Comparison of ENCODE assay signal across 19 mouse cellular contexts in the genomic region with DNA sequence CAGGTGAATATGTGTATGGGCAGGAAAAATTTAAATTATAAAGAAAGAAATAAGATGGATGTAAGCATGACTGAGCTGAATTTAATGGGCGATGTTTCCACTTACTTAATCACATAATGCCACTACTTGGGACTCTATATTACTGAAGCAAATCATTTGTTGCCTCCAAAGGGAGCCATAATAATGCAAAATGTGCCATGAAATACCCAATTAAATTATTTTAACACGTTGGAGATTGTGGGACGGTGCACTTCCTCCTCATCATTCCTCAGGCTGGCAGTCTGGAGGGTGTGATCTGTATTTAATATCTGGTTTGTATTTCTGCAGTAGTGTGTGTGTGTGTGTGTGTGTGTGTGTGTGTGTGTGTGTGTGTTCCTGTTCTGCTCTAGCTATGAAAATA.
DNase-seq lines count a peak whose midpoint lies in the region; ATAC-seq lines count a peak whose summit lies in the region.
"Had no signal": no experiment of that assay in that cellular context is flagged by ENCODE, and none has a peak within 500 bp of the region (broad histone marks: within the 10 kb centered on the region; RNA-seq: fewer than 3 reads in every experiment).

No protein-coding gene starts in this region.

- no peak overlapping the region for H3K27ac ChIP-seq in hindbrain, embryonic 15.5 days (replicated peaks)
- H3K27ac ChIP-seq in hindbrain, embryonic 10.5 days, result no peak overlapping the region
- 0 out of 2 replicates have a peak overlapping the region, but pooled peaks have one; percentile 13 for H3K27ac ChIP-seq in neural tube, embryonic 13.5 days (replicated peaks)
- H3K27ac ChIP-seq in neural tube, embryonic 14.5 days (ENCODE audit: low read depth, low read length), result no peak overlapping the region
- H3K27ac ChIP-seq: embryonic facial prominence, embryonic 10.5 days; embryonic facial prominence, embryonic 12.5 days; forebrain, embryonic 13.5 days; forebrain, embryonic 15.5 days had no signal

- no peak overlapping the region for H3K9ac ChIP-seq in hindbrain, embryonic 15.5 days
- H3K9ac ChIP-seq in neural tube, embryonic 13.5 days, result no peak overlapping the region
- no peak overlapping the region for H3K9ac ChIP-seq in neural tube, embryonic 14.5 days (replicated peaks; ENCODE audit: low read depth, low read length)
- H3K9ac ChIP-seq: embryonic facial prominence, embryonic 12.5 days; forebrain, embryonic 13.5 days; forebrain, embryonic 15.5 days had no signal

- H3K4me1 ChIP-seq in hindbrain, embryonic 15.5 days (replicated peaks), result no peaks in the 10 kb centered on the region
- no peaks in the 10 kb centered on the region for H3K4me1 ChIP-seq in hindbrain, embryonic 10.5 days (replicated peaks)
- H3K4me1 ChIP-seq in neural tube, embryonic 13.5 days (replicated peaks), result 0 out of 2 replicates have a peak, but pooled peaks cover 16% of the 10 kb centered on the region
- no peaks in the 10 kb centered on the region for H3K4me1 ChIP-seq in neural tube, embryonic 14.5 days (ENCODE audit: control insufficient read depth, insufficient read depth, low read length)
- H3K4me1 ChIP-seq: embryonic facial prominence, embryonic 10.5 days; embryonic facial prominence, embryonic 12.5 days; forebrain, embryonic 13.5 days; forebrain, embryonic 15.5 days had no signal

- DNase-seq in hindbrain, embryonic 10.5 days (ENCODE audit: low spot score), result no peak
- DNase-seq in neural tube, embryonic 10.5 days (ENCODE audit: extremely low spot score, low spot score), result no peak
- DNase-seq in right cerebral cortex, postnatal 25 days, result no peak
- DNase-seq in thymus, adult 18-20 months, result no peak
- DNase-seq: adrenal gland, adult 2 months; adrenal gland, postnatal 10 days; adrenal gland, postnatal 25 days; cerebellum, adult 11-12 months; cerebellum, adult 2 months; cerebellum, adult 9-10 months; cerebellum, postnatal 10 days; cerebellum, postnatal 25 days had no signal

- ATAC-seq in hindbrain, embryonic 15.5 days (ENCODE audit: low FRiP score, low read depth), result peak; percentile 54; the same call in 1 of the 2 replicates
- peak; percentile 86 for ATAC-seq in neural tube, embryonic 13.5 days (ENCODE audit: low read depth)
- ATAC-seq in neural tube, embryonic 14.5 days (ENCODE audit: low read depth), result peak; percentile 76; the same call in 1 of the 2 replicates
- ATAC-seq: forebrain, embryonic 13.5 days; forebrain, embryonic 15.5 days had no signal

- H3K36me3 ChIP-seq in hindbrain, embryonic 15.5 days, result no peaks in the 10 kb centered on the region
- no peaks in the 10 kb centered on the region for H3K36me3 ChIP-seq in hindbrain, embryonic 10.5 days
- no peaks in the 10 kb centered on the region for H3K36me3 ChIP-seq in neural tube, embryonic 13.5 days
- H3K36me3 ChIP-seq in neural tube, embryonic 14.5 days (ENCODE audit: control insufficient read depth, insufficient read depth, low read length), result no peaks in the 10 kb centered on the region
- H3K36me3 ChIP-seq: embryonic facial prominence, embryonic 10.5 days; embryonic facial prominence, embryonic 12.5 days; forebrain, embryonic 15.5 days had no signal

- 34% methylated on average over 3 of the region's 3 CpGs for WGBS in hindbrain, embryonic 15.5 days
- 82% methylated on average over 3 of the region's 3 CpGs for WGBS in hindbrain, embryonic 10.5 days
- 38% methylated on average over 3 of the region's 3 CpGs for WGBS in neural tube, embryonic 13.5 days
- WGBS in neural tube, embryonic 14.5 days, result 29% methylated on average over 3 of the region's 3 CpGs

- no peaks in the 10 kb centered on the region for H3K9me3 ChIP-seq in hindbrain, embryonic 15.5 days
- H3K9me3 ChIP-seq in hindbrain, embryonic 10.5 days, result no peaks in the 10 kb centered on the region
- H3K9me3 ChIP-seq in neural tube, embryonic 13.5 days, result 0 out of 2 replicates have a peak, but pooled peaks cover 3% of the 10 kb centered on the region
- no peaks in the 10 kb centered on the region for H3K9me3 ChIP-seq in neural tube, embryonic 14.5 days (ENCODE audit: control insufficient read depth, low read length)
- H3K9me3 ChIP-seq: embryonic facial prominence, embryonic 10.5 days; embryonic facial prominence, embryonic 12.5 days; forebrain, embryonic 13.5 days; forebrain, embryonic 15.5 days had no signal

- H3K4me3 ChIP-seq in hindbrain, embryonic 15.5 days, result no peak overlapping the region
- H3K4me3 ChIP-seq in hindbrain, embryonic 10.5 days, result no peak overlapping the region
- no peak overlapping the region for H3K4me3 ChIP-seq in neural tube, embryonic 13.5 days
- no peak overlapping the region for H3K4me3 ChIP-seq in neural tube, embryonic 14.5 days (ENCODE audit: low read depth, low read length)
- H3K4me3 ChIP-seq: embryonic facial prominence, embryonic 10.5 days; embryonic facial prominence, embryonic 12.5 days; forebrain, embryonic 13.5 days; forebrain, embryonic 15.5 days had no signal

- no peak overlapping the region for H3K4me2 ChIP-seq in hindbrain, embryonic 15.5 days
- no peak overlapping the region for H3K4me2 ChIP-seq in neural tube, embryonic 13.5 days
- H3K4me2 ChIP-seq in neural tube, embryonic 14.5 days (ENCODE audit: low read depth, low read length), result no peak overlapping the region
- H3K4me2 ChIP-seq: embryonic facial prominence, embryonic 12.5 days; forebrain, embryonic 13.5 days; forebrain, embryonic 15.5 days had no signal

- H3K27me3 ChIP-seq in hindbrain, embryonic 15.5 days, result no peaks in the 10 kb centered on the region
- no peaks in the 10 kb centered on the region for H3K27me3 ChIP-seq in hindbrain, embryonic 10.5 days (ENCODE audit: insufficient read depth, poor library complexity, severe bottlenecking)
- H3K27me3 ChIP-seq in neural tube, embryonic 13.5 days, result no peaks in the 10 kb centered on the region
- H3K27me3 ChIP-seq in neural tube, embryonic 14.5 days (ENCODE audit: control insufficient read depth, insufficient read depth, low read length), result no peaks in the 10 kb centered on the region
- H3K27me3 ChIP-seq: embryonic facial prominence, embryonic 12.5 days; forebrain, embryonic 13.5 days; forebrain, embryonic 15.5 days had no signal
